Mouse (Mus musculus) lung, postnatal 4 days (tissue): ENCODE data around the gene Tcp11l2.

Experiments
- DNase-seq, 2 experiments: peaks; one replicate each; pipeline ENCODE4 v3.0.0; 2021

Gene Tcp11l2

DNA sequence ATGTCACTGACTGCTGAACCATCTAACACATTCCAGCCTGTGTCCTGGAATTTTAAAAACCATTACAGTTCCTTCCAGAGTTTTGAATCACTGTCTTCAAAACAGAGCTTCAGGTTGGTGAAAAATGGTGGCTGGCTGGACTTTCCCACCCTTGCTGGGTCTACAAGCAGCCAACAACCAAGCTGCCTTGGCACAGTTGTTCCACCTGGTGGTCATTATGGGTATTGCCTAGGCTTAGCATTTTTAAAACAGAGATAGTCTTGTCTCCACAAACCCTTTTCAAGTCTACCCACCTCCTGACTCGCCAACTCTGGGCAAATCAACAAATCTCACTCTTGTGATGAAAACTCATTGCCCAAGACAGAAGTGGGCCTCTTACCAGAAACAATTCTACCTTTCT lies 17.9 kb upstream of the Tcp11l2 start:
- no peak for DNase-seq

DNA sequence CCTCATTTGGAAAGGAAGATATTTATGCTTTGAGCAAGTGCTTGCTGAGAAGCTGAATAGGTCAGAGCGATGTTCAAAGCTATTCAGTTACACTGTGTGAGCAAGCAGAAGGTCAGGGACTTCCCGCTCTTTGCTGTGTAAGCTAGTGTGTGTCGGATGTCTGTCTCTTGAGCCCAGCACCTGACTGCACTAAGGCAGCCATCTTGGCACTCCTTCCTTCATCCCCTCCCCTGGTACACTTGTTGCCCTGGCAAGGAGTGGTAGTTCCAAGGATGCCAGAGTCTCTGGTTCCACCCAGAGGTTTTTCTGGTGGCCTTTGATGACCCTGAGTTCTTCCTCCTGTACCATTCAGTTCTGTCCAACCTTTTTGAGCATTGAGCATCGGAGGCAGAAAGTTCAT lies 16.4 kb upstream of the Tcp11l2 start:
- no peak for DNase-seq

- no peak for DNase-seq
These were observed 14.3 kb upstream of the Tcp11l2 start for GRCm38 (mm10) chr10:84562121-84562520.

GRCm38 (mm10) chr10:84562567-84563554 lies 13.6 kb upstream of the Tcp11l2 start:
- peak; percentile 44 to 53 for DNase-seq

DNA sequence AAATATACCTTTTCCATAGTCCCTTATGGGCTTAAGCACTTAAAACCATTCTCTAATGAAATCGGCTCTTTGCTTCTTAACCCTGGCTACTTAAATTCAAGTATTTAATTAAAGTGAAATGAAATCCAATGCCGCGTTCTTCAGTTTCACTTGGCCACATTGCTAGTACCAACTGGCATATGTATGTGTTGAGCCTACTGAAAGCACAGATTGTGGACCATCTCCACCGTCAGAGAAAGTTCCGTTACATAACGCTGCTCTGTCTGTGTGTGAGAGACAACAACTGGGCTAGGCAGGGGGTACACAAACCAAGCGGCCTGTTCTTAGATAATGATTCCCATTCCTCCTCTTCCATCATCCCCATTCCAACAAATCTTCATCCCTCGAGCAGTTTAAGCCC lies 12.0 kb upstream of the Tcp11l2 start:
- no peak for DNase-seq

GRCm38 (mm10) chr10:84571052-84571639 lies 5.3 kb upstream of the Tcp11l2 start:
- DNase-seq: no peak

GRCm38 (mm10) chr10:84573671-84574420 lies 2.6 kb upstream of the Tcp11l2 start:
- no peak for DNase-seq

- DNase-seq: no peak
These were observed 414 bp upstream of the Tcp11l2 start for GRCm38 (mm10) chr10:84576029-84576394.

GRCm38 (mm10) chr10:84577071-84577727 lies 773 bp downstream of the Tcp11l2 start:
- DNase-seq: peak; percentile 88 to 89

DNA sequence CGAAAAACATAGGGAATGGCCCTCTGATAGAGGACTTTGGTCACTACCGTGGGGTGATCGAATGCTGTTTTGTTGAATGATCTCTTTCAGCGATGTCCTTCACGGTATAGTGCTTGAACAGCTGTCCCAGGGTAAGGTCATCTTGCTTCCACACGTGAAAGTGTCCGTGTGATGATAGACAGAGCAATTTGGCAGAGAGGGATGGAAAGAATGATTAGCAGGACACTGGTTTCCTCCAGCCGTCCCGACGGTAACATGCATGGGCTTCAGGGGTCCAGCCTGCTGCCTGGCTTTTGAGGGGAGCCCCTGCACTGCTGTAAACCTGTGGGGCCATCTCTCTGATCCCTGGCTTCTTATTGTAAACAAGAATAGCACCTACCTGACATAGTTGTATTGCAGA lies 2.3 kb downstream of the Tcp11l2 start:
- no peak for DNase-seq

DNA sequence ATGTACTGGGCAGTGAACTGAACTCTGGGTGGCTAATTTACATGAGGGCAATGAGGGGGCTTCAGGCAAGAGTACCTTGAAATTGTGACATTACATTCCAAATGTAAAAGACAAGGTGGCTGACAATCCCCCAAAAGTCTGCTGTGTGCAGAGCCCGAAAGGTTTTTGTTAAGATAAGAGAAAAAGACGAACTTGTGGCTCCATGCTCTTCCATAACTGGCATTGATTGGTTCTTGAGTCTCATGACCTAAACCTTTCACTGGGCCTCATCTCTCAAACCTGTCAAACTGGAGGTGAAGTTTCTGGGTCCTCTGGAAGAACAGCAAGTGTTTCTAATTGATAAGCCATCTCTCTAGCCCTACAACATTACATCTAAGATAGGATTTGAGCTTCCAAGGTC lies 3.1 kb downstream of the Tcp11l2 start:
- no peak for DNase-seq

DNA sequence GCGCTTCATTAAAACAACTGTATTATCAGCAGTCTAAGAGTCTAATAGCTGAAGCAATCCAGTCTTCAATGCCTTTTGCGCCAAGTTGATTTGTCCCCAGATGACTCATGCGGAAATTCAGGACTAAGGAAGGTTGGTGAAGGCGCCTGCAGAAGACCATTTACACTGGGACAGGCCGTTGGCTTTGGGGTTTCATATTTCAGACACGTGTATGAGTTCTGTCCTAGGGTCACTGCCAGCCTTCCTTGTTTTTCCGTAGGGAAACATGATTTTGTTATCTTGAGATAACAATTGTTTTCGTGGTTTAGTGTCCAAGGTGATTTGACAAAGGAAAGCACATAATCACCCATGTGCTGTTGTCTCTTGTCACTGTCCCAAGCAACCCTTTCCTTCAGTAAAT lies 4.8 kb downstream of the Tcp11l2 start:
- no peak for DNase-seq

GRCm38 (mm10) chr10:84582236-84582635 lies 5.8 kb downstream of the Tcp11l2 start:
- peak in 1 of 2 experiments; percentile 64 for DNase-seq

- no peak for DNase-seq
These were observed 8.2 kb downstream of the Tcp11l2 start for GRCm38 (mm10) chr10:84584451-84585293.

DNA sequence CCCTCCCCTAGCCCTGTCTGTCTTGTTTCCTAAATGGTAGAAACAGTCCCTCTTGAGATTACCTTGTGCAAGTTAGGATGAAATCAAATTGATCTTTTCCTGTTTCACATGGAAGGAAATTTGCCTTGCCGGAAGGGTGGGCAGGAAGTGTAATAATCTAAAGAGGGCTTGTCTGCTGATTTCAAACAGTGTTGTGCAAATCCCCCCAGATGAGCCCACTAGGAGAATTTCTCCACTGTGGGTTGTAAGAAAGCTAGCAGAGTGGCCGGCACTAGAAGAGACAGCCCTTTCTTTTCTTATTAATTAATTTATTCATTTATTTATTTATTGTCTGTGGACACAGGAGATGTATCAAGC lies 8.8 kb downstream of the Tcp11l2 start:
- no peak for DNase-seq

DNA sequence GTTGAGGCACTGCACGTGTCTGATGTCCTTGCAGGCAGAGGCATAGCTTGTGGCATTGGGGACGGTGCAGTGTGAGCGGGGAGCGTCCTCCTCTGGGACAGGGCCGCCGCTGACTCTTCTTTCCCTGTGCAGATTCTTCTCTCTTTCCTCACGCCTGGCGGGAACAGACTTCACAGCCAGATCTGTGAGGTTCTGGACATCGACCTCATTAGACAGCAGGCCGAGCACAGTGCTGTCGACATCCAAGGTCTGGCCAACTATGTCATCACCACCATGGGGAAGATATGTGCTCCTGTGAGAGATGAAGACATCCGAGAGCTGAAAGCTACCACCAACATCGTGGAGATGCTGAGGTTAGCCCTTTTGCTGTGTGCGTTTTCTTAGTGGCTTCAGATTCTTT lies 14.5 kb downstream of the Tcp11l2 start:
- DNase-seq: peak; percentile 7 to 57

- DNase-seq: peak in 1 of 2 experiments; percentile 2
These were observed 15.3 kb downstream of the Tcp11l2 start for GRCm38 (mm10) chr10:84591640-84592148.

- DNase-seq: peak; percentile 34 to 77
These were observed 16.3 kb downstream of the Tcp11l2 start for GRCm38 (mm10) chr10:84592745-84593144.

DNA sequence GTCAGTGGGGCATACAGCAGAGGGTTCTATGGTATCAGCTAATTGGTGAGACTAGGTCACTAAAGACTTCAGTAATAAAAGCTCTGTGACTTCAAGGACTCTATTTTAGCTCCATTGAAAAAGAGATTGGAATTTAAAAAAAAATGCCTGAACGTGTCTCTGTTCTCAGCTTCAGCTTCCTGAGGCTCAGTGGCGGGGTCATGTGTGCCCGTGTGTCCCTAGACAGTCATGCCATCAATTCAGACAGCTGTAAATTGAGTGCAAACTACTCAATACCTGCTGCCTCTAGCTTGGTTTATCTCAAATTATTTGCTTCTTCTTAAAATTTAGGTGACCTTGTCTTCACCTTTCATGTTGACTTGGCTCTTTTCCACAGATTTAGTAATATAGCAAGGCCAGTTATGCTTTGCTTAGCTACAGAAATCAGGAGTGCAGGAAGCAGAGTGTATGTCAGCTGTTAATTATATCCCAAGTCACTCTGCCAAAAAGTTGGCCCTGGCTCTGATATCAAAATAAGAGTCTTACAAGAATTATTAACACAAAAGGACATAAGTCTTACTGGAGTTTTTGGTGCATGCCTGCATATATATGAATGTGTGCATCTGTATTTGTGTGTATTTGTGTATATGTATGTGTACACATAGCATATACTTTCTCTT lies 20.8 kb downstream of the Tcp11l2 start:
- peak in 1 of 2 experiments; percentile 26 for DNase-seq

GRCm38 (mm10) chr10:84598172-84598571 lies 21.7 kb downstream of the Tcp11l2 start:
- no peak for DNase-seq

GRCm38 (mm10) chr10:84600136-84600535 lies 23.7 kb downstream of the Tcp11l2 start:
- DNase-seq: no peak
